Mouse (Mus musculus): ENCODE data around the gene Ablim1.

DNA sequence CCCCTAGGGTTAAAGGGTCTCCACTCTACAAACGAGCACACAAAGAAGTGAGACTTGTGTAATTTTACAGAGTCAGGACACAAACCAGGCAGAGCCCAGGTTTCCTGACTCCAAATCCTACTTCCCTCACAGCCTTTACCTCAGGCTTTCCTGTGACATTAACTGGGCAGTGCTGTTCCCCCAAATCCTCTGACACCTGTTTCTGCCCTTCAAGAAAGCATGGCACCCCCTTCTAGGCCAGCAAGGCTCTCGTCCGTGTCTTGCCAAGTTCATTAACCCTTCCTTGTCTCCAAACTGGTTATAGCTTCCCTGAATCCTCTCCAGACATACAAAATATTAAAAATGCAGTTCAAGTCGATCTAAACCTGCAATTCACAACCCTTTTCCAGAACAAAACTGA, 304.7 kb downstream of the Ablim1 start:
- TF ChIP-seq CTCF (IDR thresholded peaks at IDR 0.05; ENCODE audit: low read depth), result no peak
- TF ChIP-seq EP300 (optimal IDR thresholded peaks at IDR 0.05), result no peak

All from stomach, postnatal 0 days (tissue).